Mouse (Mus musculus): Measurements from ENCODE around the gene Nlrp3. TPM values are rescaled to one million over a fixed set of nuclear protein-coding genes. Genes with fewer than 3 reads are reported as not detected.

The Nlrp3 gene
- polyA plus RNA-seq, 1 experiment from 2014 or later, result 0.34 TPM

- H3K4me1 ChIP-seq (replicated peaks; ENCODE audit: control insufficient read depth, insufficient read depth, low read length), result no peaks in the 10 kb centered on the region
- no peak overlapping the region for H3K4me3 ChIP-seq (ENCODE audit: low read depth, low read length)
- 80% methylated on average over 5 of the region's 5 CpGs for WGBS
- H3K9ac ChIP-seq (ENCODE audit: low read depth, low read length), result no peak overlapping the region
- ATAC-seq (replicated peaks; ENCODE audit: low FRiP score), result no peak
- H3K27me3 ChIP-seq (replicated peaks; ENCODE audit: control insufficient read depth, insufficient read depth, low read length), result no peaks in the 10 kb centered on the region; the same call in 1 of the 2 replicates
- H3K4me2 ChIP-seq, result no peak overlapping the region
- H3K27ac ChIP-seq (ENCODE audit: low read depth, low read length), result no peak overlapping the region
- H3K9me3 ChIP-seq (ENCODE audit: control insufficient read depth, low read length), result no peaks in the 10 kb centered on the region
- no peak for DNase-seq (ENCODE audit: low spot score)
- no peaks in the 10 kb centered on the region for H3K36me3 ChIP-seq (ENCODE audit: control insufficient read depth, insufficient read depth, low read length)
Measured at GRCm38 (mm10) chr11:59611646-59612045, 70.3 kb downstream of the Nlrp3 start.

GRCm38 (mm10) chr11:59614120-59614519 lies 72.8 kb downstream of the Nlrp3 start:
- no peaks in the 10 kb centered on the region for H3K36me3 ChIP-seq (ENCODE audit: control insufficient read depth, insufficient read depth, low read length)
- H3K27me3 ChIP-seq (replicated peaks; ENCODE audit: control insufficient read depth, insufficient read depth, low read length), result no peaks in the 10 kb centered on the region; the same call in 1 of the 2 replicates
- ATAC-seq (replicated peaks; ENCODE audit: low FRiP score) (no peak), DNase-seq (ENCODE audit: low spot score) (no peak)
- H3K4me1 ChIP-seq (replicated peaks; ENCODE audit: control insufficient read depth, insufficient read depth, low read length), result no peaks in the 10 kb centered on the region
- no peak overlapping the region for H3K27ac ChIP-seq (ENCODE audit: low read depth, low read length)
- H3K9ac ChIP-seq (ENCODE audit: low read depth, low read length), result no peak overlapping the region
- H3K9me3 ChIP-seq (ENCODE audit: control insufficient read depth, low read length), result no peaks in the 10 kb centered on the region
- H3K4me3 ChIP-seq (ENCODE audit: low read depth, low read length), result no peak overlapping the region
- WGBS, result 52% methylated on average over 4 of the region's 4 CpGs
- no peak overlapping the region for H3K4me2 ChIP-seq

Other genes starting within 250 kb of the Nlrp3 start
- gene Wnt9a, start 234.6 kb upstream of the Nlrp3 start, polyA plus RNA-seq (2014; fragmentation: Nextera tagmentation; extraction: Ambion mirVana), result 0.56 and 0.82 TPM in 2 replicates
- gene Prss38, start 165.9 kb upstream of the Nlrp3 start, polyA plus RNA-seq (2014; fragmentation: Nextera tagmentation; extraction: Ambion mirVana), result not detected in 2 replicates
- gene Jmjd4, start 91.5 kb upstream of the Nlrp3 start, polyA plus RNA-seq (2014; fragmentation: Nextera tagmentation; extraction: Ambion mirVana), result 10.8 and 12.7 TPM in 2 replicates
- gene Snap47, start 90.4 kb upstream of the Nlrp3 start, polyA plus RNA-seq (2014; fragmentation: Nextera tagmentation; extraction: Ambion mirVana), result 57.9 and 67.4 TPM in 2 replicates
- 3.2 and 3.6 TPM in 2 replicates for gene Zfp867, start 69.1 kb upstream of the Nlrp3 start, polyA plus RNA-seq (2014; fragmentation: Nextera tagmentation; extraction: Ambion mirVana)
- 16.8 TPM in 2 replicates for gene Zkscan17, start 14.8 kb upstream of the Nlrp3 start, polyA plus RNA-seq (2014; fragmentation: Nextera tagmentation; extraction: Ambion mirVana)
- not detected in 2 replicates for gene Olfr222, start 34.7 kb downstream of the Nlrp3 start, polyA plus RNA-seq (2014; fragmentation: Nextera tagmentation; extraction: Ambion mirVana)
- gene Olfr223, start 51.7 kb downstream of the Nlrp3 start, polyA plus RNA-seq (2014; fragmentation: Nextera tagmentation; extraction: Ambion mirVana), result not detected in 2 replicates
- gene Mprip, start 119.7 kb downstream of the Nlrp3 start, polyA plus RNA-seq (2014; fragmentation: Nextera tagmentation; extraction: Ambion mirVana), result 44.9 and 46.7 TPM in 2 replicates
- gene Pld6, start 246.1 kb downstream of the Nlrp3 start, polyA plus RNA-seq (2014; fragmentation: Nextera tagmentation; extraction: Ambion mirVana), result 1.5 and 1.8 TPM in 2 replicates